Mouse (Mus musculus) heart, embryonic 15.5 days (tissue): ENCODE measurements around the gene Fam53b. TPM values are rescaled to one million over a fixed set of nuclear protein-coding genes. Genes with fewer than 3 reads are reported as not detected.

Experiments
- ATAC-seq: fragments of 200-750 bp; cut with Nextera tagmentation; replicated peaks from 2 replicates; pipeline ENCODE4 v1.8.0; 2017; ENCODE audit warnings: low read depth, moderate TSS enrichment; ENCODE audit not compliant: insufficient number of reproducible peaks, insufficient read depth, low FRiP score
- H3K27ac ChIP-seq: fragments of 300-500 bp; sonication (generic); 2 replicates; pipeline ENCODE4 v1.5.1; 2015; ENCODE audit warnings: mild to moderate bottlenecking, inconsistent platforms
- H3K27me3 ChIP-seq: fragments of 300-500 bp; sonication (generic); 2 replicates; pipeline ENCODE4 v1.6.1; 2015; ENCODE audit warnings: inconsistent platforms
- H3K36me3 ChIP-seq: fragments of 300-500 bp; sonication (generic); 2 replicates; pipeline ENCODE4 v1.6.1; 2015; ENCODE audit warnings: mild to moderate bottlenecking, inconsistent platforms
- H3K4me1 ChIP-seq: fragments of 300-500 bp; sonication (generic); replicated peaks from 2 replicates; pipeline ENCODE4 v1.6.1; 2015; ENCODE audit warnings: inconsistent platforms
- H3K4me2 ChIP-seq: fragments of 300-500 bp; sonication (generic); 2 replicates; pipeline ENCODE4 v1.6.1; 2015; ENCODE audit warnings: inconsistent platforms, mild to moderate bottlenecking, moderate library complexity
- H3K4me3 ChIP-seq: fragments of 300-500 bp; sonication (generic); 2 replicates; pipeline ENCODE4 v1.5.1; 2015; ENCODE audit warnings: mild to moderate bottlenecking, inconsistent platforms
- H3K9ac ChIP-seq: fragments of 300-500 bp; sonication (generic); 2 replicates; pipeline ENCODE4 v1.6.1; 2015; ENCODE audit warnings: mild to moderate bottlenecking, inconsistent platforms
- H3K9me3 ChIP-seq: fragments of 300-500 bp; sonication (generic); replicated peaks from 2 replicates; pipeline ENCODE4 v1.6.1; 2016; ENCODE audit warnings: inconsistent platforms
- WGBS: fragments of 180-500 bp; shearing (Covaris S2); methylation state at CpG from one replicate; pipeline ENCODE4 v1.1.7; 2015; ENCODE audit warnings: mixed read lengths; 5-methylcytosine and 5-hydroxymethylcytosine counted together
- polyA plus RNA-seq: library from polyadenylated mRNA; unstranded; fragments of >200 nt; fragmentation: Nextera tagmentation; extraction: Ambion mirVana; gene quantifications from 2 replicates; pipeline ENCODE4 v1.2.1, GENCODE M21; 2015

The Fam53b gene
- polyA plus RNA-seq, 1 experiment from 2014 or later: 14.9 TPM

DNA sequence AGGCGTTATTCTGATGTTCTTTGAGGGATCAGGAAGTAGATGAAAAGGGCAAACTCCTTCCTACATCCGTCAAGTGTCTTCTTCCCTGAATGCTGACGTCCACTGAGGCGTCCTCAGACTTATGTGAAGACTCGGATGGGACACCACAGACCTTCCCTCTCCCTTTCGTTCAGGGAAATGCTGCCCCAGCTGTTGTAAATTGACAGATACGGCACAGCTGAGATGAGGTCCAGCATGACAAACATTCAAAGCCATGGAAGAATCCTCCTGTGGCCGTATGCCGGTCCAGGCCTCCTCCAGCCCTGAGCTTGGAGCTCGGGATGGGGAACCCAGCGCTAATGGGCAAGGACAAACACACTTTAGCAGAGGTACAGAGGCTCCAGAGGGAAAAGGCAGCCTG lies 64.2 kb downstream of the Fam53b start:
- 89% methylated on average over 11 of the region's 11 CpGs for WGBS
- H3K4me2 ChIP-seq: no peak overlapping the region
- no peak for ATAC-seq
- H3K4me1 ChIP-seq: peaks cover 22% of the 10 kb centered on the region
- H3K9me3 ChIP-seq: no peaks in the 10 kb centered on the region
- no peak overlapping the region for H3K4me3 ChIP-seq
- no peaks in the 10 kb centered on the region for H3K36me3 ChIP-seq
- no peaks in the 10 kb centered on the region for H3K27me3 ChIP-seq
- no peak overlapping the region for H3K27ac ChIP-seq
- H3K9ac ChIP-seq: no peak overlapping the region

DNA sequence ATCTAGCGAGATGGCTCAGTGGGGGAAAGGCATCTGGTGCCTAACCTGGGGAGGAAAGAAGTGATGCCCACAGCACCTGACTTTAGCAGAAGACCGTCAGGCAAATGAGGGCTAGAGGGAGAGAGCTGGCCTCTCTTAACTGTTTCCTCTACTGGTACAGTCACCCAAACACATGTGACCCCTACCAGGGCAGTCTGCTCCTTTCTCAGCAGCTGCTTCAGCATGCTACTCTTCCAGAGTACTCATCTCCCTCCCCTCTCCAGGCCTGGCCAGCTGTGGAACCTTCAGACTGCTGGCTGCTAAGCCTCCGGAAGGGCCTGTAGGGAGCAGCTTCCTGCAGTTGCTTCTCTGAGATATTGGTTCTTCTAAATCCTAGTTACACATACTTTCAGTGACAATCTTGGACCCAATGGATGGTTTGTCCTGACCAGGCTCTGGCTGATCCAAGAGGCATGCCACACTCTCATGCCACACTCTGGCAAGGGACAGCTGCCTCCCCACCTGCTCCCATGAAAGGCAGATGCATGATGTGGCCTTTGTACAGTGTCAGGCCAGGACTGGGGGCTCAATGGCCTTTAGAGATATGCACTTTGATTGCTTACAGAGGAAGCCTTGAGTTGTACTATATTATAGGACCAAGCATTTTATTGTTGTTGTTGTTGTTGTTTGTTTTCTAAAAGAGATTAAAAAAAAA lies 65.5 kb downstream of the Fam53b start:
- WGBS: 74% methylated on average over 3 of the region's 3 CpGs
- Histone ChIP-seq H3K9ac (no peak overlapping the region), H3K27me3 (no peaks in the 10 kb centered on the region), H3K27ac (no peak overlapping the region), H3K36me3 (no peaks in the 10 kb centered on the region), H3K4me1 (peaks cover 10% of the 10 kb centered on the region), H3K4me2 (no peak overlapping the region), H3K9me3 (no peaks in the 10 kb centered on the region), H3K4me3 (no peak overlapping the region)
- ATAC-seq: no peak

- no peak for ATAC-seq
- no peak overlapping the region for H3K27ac ChIP-seq
- whole genome bisulfite sequencing: 71% methylated on average over 6 of the region's 6 CpGs
- H3K36me3 ChIP-seq: no peaks in the 10 kb centered on the region
- H3K27me3 ChIP-seq: no peaks in the 10 kb centered on the region
- peaks cover 8% of the 10 kb centered on the region for H3K4me1 ChIP-seq
- H3K9ac ChIP-seq: no peak overlapping the region
- no peak overlapping the region for H3K4me3 ChIP-seq
- H3K4me2 ChIP-seq: no peak overlapping the region
- no peaks in the 10 kb centered on the region for H3K9me3 ChIP-seq
Measured at GRCm38 (mm10) chr7:132747096-132747495, 66.6 kb downstream of the Fam53b start.

DNA sequence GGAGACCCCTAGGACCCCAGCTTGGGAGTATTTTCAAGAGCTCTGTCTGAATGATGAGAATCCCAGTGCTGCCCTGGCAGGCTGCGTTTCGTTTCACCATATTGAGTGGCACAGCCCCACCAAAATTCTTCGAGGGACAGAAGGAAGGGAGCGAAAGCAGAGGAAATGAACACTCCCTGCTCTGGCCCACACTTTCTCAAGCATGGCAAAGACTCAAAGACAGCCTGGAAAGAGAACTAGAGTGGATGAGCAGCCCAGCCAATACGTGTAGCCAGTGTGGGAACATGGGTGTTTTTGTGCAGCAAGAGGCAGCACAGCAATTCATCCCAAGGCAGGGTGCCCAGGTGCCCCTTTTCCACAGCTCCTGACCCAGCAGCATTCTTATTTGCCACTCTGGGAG lies 70.8 kb downstream of the Fam53b start:
- no peaks in the 10 kb centered on the region for H3K9me3 ChIP-seq
- no peaks in the 10 kb centered on the region for H3K36me3 ChIP-seq
- no peak overlapping the region for H3K4me2 ChIP-seq
- no peak overlapping the region for H3K9ac ChIP-seq
- H3K27ac ChIP-seq: no peak overlapping the region
- H3K4me3 ChIP-seq: no peak overlapping the region
- 79% methylated on average over 5 of the region's 5 CpGs for WGBS
- peaks cover 13% of the 10 kb centered on the region for H3K4me1 ChIP-seq
- no peaks in the 10 kb centered on the region for H3K27me3 ChIP-seq
- ATAC-seq: no peak

- H3K27me3 ChIP-seq: no peaks in the 10 kb centered on the region
Measured at GRCm38 (mm10) chr7:132739829-132740228, 73.9 kb downstream of the Fam53b start.

GRCm38 (mm10) chr7:132738844-132739243 lies 74.8 kb downstream of the Fam53b start:
- WGBS: 83% methylated on average over 6 of the region's 6 CpGs
- Histone ChIP-seq H3K9me3 (no peaks in the 10 kb centered on the region), H3K4me3 (no peak overlapping the region), H3K9ac (no peak overlapping the region), H3K36me3 (no peaks in the 10 kb centered on the region), H3K4me1 (peaks cover 40% of the 10 kb centered on the region), H3K4me2 (no peak overlapping the region), H3K27ac (no peak overlapping the region), H3K27me3 (no peaks in the 10 kb centered on the region)
- ATAC-seq: no peak

More at GRCm38 (mm10) chr7:132739829-132740228, 73.9 kb downstream of the Fam53b start:
- Histone ChIP-seq H3K9ac (no peak overlapping the region), H3K4me1 (peaks cover 39% of the 10 kb centered on the region), H3K4me2 (no peak overlapping the region), H3K36me3 (no peaks in the 10 kb centered on the region), H3K9me3 (no peaks in the 10 kb centered on the region), H3K27ac (no peak overlapping the region; the same call in 1 of the 2 replicates), H3K4me3 (no peak overlapping the region)
- WGBS: 49% methylated on average over 6 of the region's 6 CpGs
- ATAC-seq: 0 out of 2 replicates have a peak, but pooled peaks have one; percentile 7

GRCm38 (mm10) chr7:132736099-132736862 lies 77.4 kb downstream of the Fam53b start:
- WGBS: 50% methylated on average over 17 of the region's 17 CpGs
- no peak overlapping the region for H3K4me3 ChIP-seq
- H3K4me2 ChIP-seq: no peak overlapping the region
- no peaks in the 10 kb centered on the region for H3K36me3 ChIP-seq
- no peak overlapping the region for H3K9ac ChIP-seq
- peak overlapping the region; percentile 56 for H3K27ac ChIP-seq
- no peaks in the 10 kb centered on the region for H3K27me3 ChIP-seq
- peaks cover 46% of the 10 kb centered on the region for H3K4me1 ChIP-seq
- H3K9me3 ChIP-seq: no peaks in the 10 kb centered on the region
- peak; percentile 48; the same call in 1 of the 2 replicates for ATAC-seq

DNA sequence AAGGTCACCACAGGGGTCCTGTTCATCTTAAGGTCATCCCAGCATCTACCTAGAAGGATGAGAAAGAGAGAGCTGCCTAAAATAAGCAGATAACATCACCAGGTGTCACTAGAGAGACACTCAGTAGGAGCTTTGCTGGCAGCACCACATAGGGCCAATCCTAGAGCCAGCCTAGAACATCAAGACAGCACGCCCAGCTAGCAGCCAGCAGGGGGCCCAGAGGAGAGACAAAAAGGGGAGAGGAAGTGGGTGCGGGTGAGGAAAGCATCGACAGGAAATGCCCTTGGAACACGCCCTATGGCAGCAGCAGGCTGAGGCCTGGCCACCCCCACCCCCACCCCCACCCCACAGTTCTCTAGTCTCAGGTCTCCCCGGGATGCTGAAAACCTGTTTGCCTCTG lies 78.5 kb downstream of the Fam53b start:
- peak; percentile 41; the same call in 1 of the 2 replicates for ATAC-seq
- peak overlapping the region; percentile 56; the same call in 1 of the 2 replicates for H3K27ac ChIP-seq
- H3K9me3 ChIP-seq: no peaks in the 10 kb centered on the region
- H3K4me1 ChIP-seq: peaks cover 44% of the 10 kb centered on the region
- WGBS: 32% methylated on average over 5 of the region's 5 CpGs
- no peaks in the 10 kb centered on the region for H3K27me3 ChIP-seq
- no peak overlapping the region for H3K4me2 ChIP-seq
- no peak overlapping the region for H3K9ac ChIP-seq
- no peak overlapping the region for H3K4me3 ChIP-seq
- no peaks in the 10 kb centered on the region for H3K36me3 ChIP-seq

- no peak overlapping the region for H3K27ac ChIP-seq
- no peaks in the 10 kb centered on the region for H3K27me3 ChIP-seq
- H3K4me2 ChIP-seq: no peak overlapping the region
- H3K9ac ChIP-seq: no peak overlapping the region
- H3K4me3 ChIP-seq: no peak overlapping the region
- ATAC-seq: no peak
- H3K4me1 ChIP-seq: peaks cover 41% of the 10 kb centered on the region
- H3K36me3 ChIP-seq: no peaks in the 10 kb centered on the region
- H3K9me3 ChIP-seq: no peaks in the 10 kb centered on the region
- 88% methylated on average over 9 of the region's 9 CpGs for WGBS
Measured at GRCm38 (mm10) chr7:132734222-132734621, 79.5 kb downstream of the Fam53b start.

- 74% methylated on average over 6 of the region's 6 CpGs for WGBS
- Histone ChIP-seq H3K4me3 (no peak overlapping the region), H3K36me3 (no peaks in the 10 kb centered on the region), H3K9me3 (no peaks in the 10 kb centered on the region), H3K4me2 (no peak overlapping the region), H3K9ac (no peak overlapping the region), H3K27me3 (no peaks in the 10 kb centered on the region), H3K27ac (no peak overlapping the region), H3K4me1 (peaks cover 44% of the 10 kb centered on the region)
- no peak for ATAC-seq
Measured at GRCm38 (mm10) chr7:132733521-132733920, 80.2 kb downstream of the Fam53b start.

DNA sequence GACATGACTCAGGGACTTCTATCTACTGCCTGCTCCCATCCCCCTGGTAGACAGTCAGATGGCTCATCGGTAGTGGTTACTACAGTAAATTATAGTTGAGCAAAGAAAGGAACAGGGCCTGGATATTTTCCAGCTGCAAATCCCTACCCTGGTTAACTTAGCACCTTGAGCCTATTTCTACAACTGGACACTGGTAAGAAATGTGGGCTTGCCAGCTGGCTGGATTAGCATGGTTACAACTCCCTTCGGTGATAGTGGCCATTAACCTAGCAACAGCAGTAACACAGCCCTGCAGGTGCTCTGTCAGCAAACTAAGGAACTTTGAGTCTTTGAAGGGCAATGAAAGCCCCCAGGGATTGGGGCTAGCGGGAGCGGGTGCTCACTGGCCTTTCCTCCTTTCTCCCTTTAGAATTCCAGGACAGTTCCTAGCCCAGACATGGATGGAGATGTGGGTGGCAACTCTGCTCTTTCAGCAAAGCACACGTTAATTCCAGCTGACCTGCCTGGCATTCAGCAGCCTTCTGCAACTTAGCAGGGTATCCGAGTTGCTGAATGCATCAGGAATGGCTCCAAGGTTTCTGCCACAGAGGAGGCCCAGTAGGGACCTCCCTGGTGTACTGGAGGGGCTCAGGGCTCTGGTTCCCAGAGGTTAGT lies 81.4 kb downstream of the Fam53b start:
- Histone ChIP-seq H3K27ac (no peak overlapping the region), H3K9me3 (no peaks in the 10 kb centered on the region), H3K9ac (no peak overlapping the region), H3K4me3 (no peak overlapping the region), H3K27me3 (no peaks in the 10 kb centered on the region), H3K4me2 (no peak overlapping the region), H3K36me3 (no peaks in the 10 kb centered on the region), H3K4me1 (peaks cover 40% of the 10 kb centered on the region)
- ATAC-seq: no peak
- WGBS: 83% methylated on average over 6 of the region's 6 CpGs
